Mouse (Mus musculus) adrenal gland, adult 2 months (tissue): Measurements from ENCODE around the gene Prim1. TPM values are rescaled to one million over a fixed set of nuclear protein-coding genes. Genes with fewer than 3 reads are reported as not detected.

Experiments
- polyA plus RNA-seq: library from polyadenylated mRNA; depleted of rRNA; stranded (reverse); fragments of >200 nt; gene quantifications from 2 replicates; pipeline ENCODE4 v1.2.3, GENCODE M21; 2012; rRNA removed
- total RNA-seq, 2 experiments: library from RNA; stranded (reverse); gene quantifications; 2 replicates each; pipeline ENCODE4 v1.2.3; 2021

Prim1 gene
- total and polyA plus RNA-seq, 3 experiments = 0.26 to 4.4 (median 2.3) TPM

Other genes with a start within 250 kb of the Prim1 start
- gene Rdh9, start 238.8 kb upstream of the Prim1 start, total RNA-seq = under 1 TPM in 1 of 2 experiments, not detected in 1; 0.46 TPM
- gene Rdh9, start 238.8 kb upstream of the Prim1 start, polyA plus RNA-seq = 0.22 and 0.31 TPM in 2 replicates
- 1 to 10 TPM in 1 of 2 experiments, under 1 TPM in 1; 0.79 to 1.3 TPM for gene Rdh16, start 214.0 kb upstream of the Prim1 start, total RNA-seq
- gene Rdh16, start 214.0 kb upstream of the Prim1 start, polyA plus RNA-seq = 0.12 TPM in 1 of 2 replicates, not detected in the other
- not detected for gene Rdh19, start 165.2 kb upstream of the Prim1 start, total RNA-seq
- not detected in 2 replicates for gene Rdh19, start 165.2 kb upstream of the Prim1 start, polyA plus RNA-seq
- gene Rdh16f2, start 148.7 kb upstream of the Prim1 start, total RNA-seq = under 1 TPM in 1 of 2 experiments, not detected in 1; 0.23 TPM
- not detected in 2 replicates for gene Rdh16f2, start 148.7 kb upstream of the Prim1 start, polyA plus RNA-seq
- gene Rdh7, start 126.4 kb upstream of the Prim1 start, total RNA-seq = 1 to 10 TPM in 1 of 2 experiments, not detected in 1; 2.0 TPM
- gene Rdh7, start 126.4 kb upstream of the Prim1 start, polyA plus RNA-seq = 0.17 TPM in 1 of 2 replicates, not detected in the other
- gene Sdr9c7, start 116.7 kb upstream of the Prim1 start, total RNA-seq = 1 to 10 TPM in 1 of 2 experiments, under 1 TPM in 1; 0.41 to 1.9 TPM
- 0.74 and 0.85 TPM in 2 replicates for gene Sdr9c7, start 116.7 kb upstream of the Prim1 start, polyA plus RNA-seq
- gene Hsd17b6, start 7.6 kb upstream of the Prim1 start, total RNA-seq = under 1 TPM in 1 of 2 experiments, not detected in 1; 0.63 TPM
- not detected in 2 replicates for gene Hsd17b6, start 7.6 kb upstream of the Prim1 start, polyA plus RNA-seq
- gene Naca, start 20.4 kb downstream of the Prim1 start, total RNA-seq = 100 to 1,000 TPM; 607 to 630 TPM
- gene Naca, start 20.4 kb downstream of the Prim1 start, polyA plus RNA-seq = 178 and 209 TPM in 2 replicates
- gene Ptges3, start 43.8 kb downstream of the Prim1 start, total RNA-seq = 100 to 1,000 TPM; 179 to 195 TPM
- gene Ptges3, start 43.8 kb downstream of the Prim1 start, polyA plus RNA-seq = 124 and 151 TPM in 2 replicates
- gene Atp5b, start 68.1 kb downstream of the Prim1 start, total RNA-seq = 1,000 to 10,000 TPM; 2,694 to 3,346 TPM
- gene Atp5b, start 68.1 kb downstream of the Prim1 start, polyA plus RNA-seq = 7,039 and 9,498 TPM in 2 replicates
- 10 to 100 TPM; 40.8 to 49.6 TPM for gene Baz2a, start 76.4 kb downstream of the Prim1 start, total RNA-seq
- 24.5 and 31.6 TPM in 2 replicates for gene Baz2a, start 76.4 kb downstream of the Prim1 start, polyA plus RNA-seq
- 100 to 1,000 TPM in 1 of 2 experiments, 10 to 100 TPM in 1; 99.3 to 124 TPM for gene Rbms2, start 165.1 kb downstream of the Prim1 start, total RNA-seq
- 118 and 130 TPM in 2 replicates for gene Rbms2, start 165.1 kb downstream of the Prim1 start, polyA plus RNA-seq
- 1 to 10 TPM; 2.5 to 3.7 TPM for gene Gls2, start 179.3 kb downstream of the Prim1 start, total RNA-seq
- 3.8 and 7.5 TPM in 2 replicates for gene Gls2, start 179.3 kb downstream of the Prim1 start, polyA plus RNA-seq
- gene Spryd4, start 196.6 kb downstream of the Prim1 start, total RNA-seq = 10 to 100 TPM; 14.3 to 17.0 TPM
- 5.8 and 7.4 TPM in 2 replicates for gene Spryd4, start 196.6 kb downstream of the Prim1 start, polyA plus RNA-seq
- not detected for gene Mip, start 210.7 kb downstream of the Prim1 start, total RNA-seq
- gene Mip, start 210.7 kb downstream of the Prim1 start, polyA plus RNA-seq = not detected in 2 replicates
- 1 to 10 TPM; 4.8 to 7.2 TPM for gene Timeless, start 216.9 kb downstream of the Prim1 start, total RNA-seq
- gene Timeless, start 216.9 kb downstream of the Prim1 start, polyA plus RNA-seq = 1.9 and 2.8 TPM in 2 replicates
- gene Apon, start 238.9 kb downstream of the Prim1 start, total RNA-seq = 1 to 10 TPM in 1 of 2 experiments, not detected in 1; 1.5 TPM
- 0.10 and 0.40 TPM in 2 replicates for gene Apon, start 238.9 kb downstream of the Prim1 start, polyA plus RNA-seq